Mouse (Mus musculus) kidney, embryonic 15.5 days (tissue): ENCODE data around the gene Fkbp9. TPM values are rescaled to one million over a fixed set of nuclear protein-coding genes. Genes with fewer than 3 reads are reported as not detected.
"Not testable (repeated sequence)": the region's sequence is repeated elsewhere in the genome, so short reads cannot be mapped to it uniquely, and the experiment has no call there.

Source experiments
- ATAC-seq: fragments of 200-750 bp; cut with Nextera tagmentation; replicated peaks from 2 replicates; pipeline ENCODE4 v1.8.0; 2017; ENCODE audit warnings: moderate TSS enrichment; ENCODE audit not compliant: low FRiP score
- H3K27ac ChIP-seq: fragments of 300-500 bp; sonication (generic); 2 replicates; pipeline ENCODE4 v1.5.1; 2015; ENCODE audit warnings: mild to moderate bottlenecking, inconsistent platforms
- H3K27me3 ChIP-seq: fragments of 300-500 bp; sonication (generic); 2 replicates; pipeline ENCODE4 v1.6.1; 2015; ENCODE audit warnings: inconsistent platforms
- H3K36me3 ChIP-seq: fragments of 300-500 bp; sonication (generic); 2 replicates; pipeline ENCODE4 v1.6.1; 2015; ENCODE audit warnings: inconsistent platforms
- H3K4me1 ChIP-seq: fragments of 300-500 bp; sonication (generic); 2 replicates; pipeline ENCODE4 v1.6.1; 2015; ENCODE audit warnings: inconsistent platforms
- H3K4me2 ChIP-seq: fragments of 300-500 bp; sonication (generic); 2 replicates; pipeline ENCODE4 v1.6.1; 2015; ENCODE audit warnings: moderate library complexity, mild to moderate bottlenecking, inconsistent platforms
- H3K4me3 ChIP-seq: fragments of 300-500 bp; sonication (generic); replicated peaks from 2 replicates; pipeline ENCODE4 v1.5.1; 2015; ENCODE audit warnings: mild to moderate bottlenecking, inconsistent platforms
- H3K9ac ChIP-seq: fragments of 300-500 bp; sonication (generic); 2 replicates; pipeline ENCODE4 v1.6.1; 2015; ENCODE audit warnings: mild to moderate bottlenecking, inconsistent platforms
- H3K9me3 ChIP-seq: fragments of 300-500 bp; sonication (generic); replicated peaks from 2 replicates; pipeline ENCODE4 v1.6.1; 2016; ENCODE audit warnings: inconsistent platforms
- WGBS: fragments of 180-500 bp; shearing (Covaris S2); methylation state at CpG from one replicate; pipeline ENCODE4 v1.1.7; 2015; ENCODE audit warnings: mixed read lengths; 5-methylcytosine and 5-hydroxymethylcytosine counted together
- polyA plus RNA-seq: library from polyadenylated mRNA; unstranded; fragments of >200 nt; fragmentation: Nextera tagmentation; extraction: Ambion mirVana; gene quantifications from 2 replicates; pipeline ENCODE4 v1.2.1, GENCODE M21; 2015

Gene Fkbp9
- polyA plus RNA-seq, 1 experiment from 2014 or later, result 129 TPM

DNA sequence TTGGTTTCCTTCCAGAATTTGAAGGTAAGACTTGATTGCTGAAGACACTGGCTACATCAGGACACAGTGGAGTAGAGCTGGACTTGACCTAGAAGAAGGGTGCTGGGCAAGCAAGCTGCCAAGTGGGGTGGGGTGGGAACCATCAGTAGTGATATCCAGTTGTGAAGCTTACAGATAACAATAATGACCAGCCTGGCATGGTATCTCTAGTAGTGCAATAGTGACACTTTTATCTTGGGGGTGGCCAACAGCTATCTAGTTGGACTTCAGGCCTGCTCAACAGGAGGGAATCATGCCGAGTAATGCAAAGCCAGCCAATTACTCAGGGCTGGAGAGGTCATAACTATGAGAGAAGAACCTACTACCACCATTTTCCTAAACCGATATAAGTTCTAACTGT lies 12.5 kb downstream of the Fkbp9 start:
- H3K9ac ChIP-seq, result no peak overlapping the region
- H3K9me3 ChIP-seq, result no peaks in the 10 kb centered on the region
- H3K4me3 ChIP-seq, result no peak overlapping the region
- no peaks in the 10 kb centered on the region for H3K27me3 ChIP-seq
- peaks cover 19% of the 10 kb centered on the region; the same call in 1 of the 2 replicates for H3K36me3 ChIP-seq
- no peak overlapping the region for H3K4me2 ChIP-seq
- H3K4me1 ChIP-seq, result no peaks in the 10 kb centered on the region
- ATAC-seq, result no peak
- WGBS, result 97% methylated on average over 2 of the region's 2 CpGs
- no peak overlapping the region for H3K27ac ChIP-seq

DNA sequence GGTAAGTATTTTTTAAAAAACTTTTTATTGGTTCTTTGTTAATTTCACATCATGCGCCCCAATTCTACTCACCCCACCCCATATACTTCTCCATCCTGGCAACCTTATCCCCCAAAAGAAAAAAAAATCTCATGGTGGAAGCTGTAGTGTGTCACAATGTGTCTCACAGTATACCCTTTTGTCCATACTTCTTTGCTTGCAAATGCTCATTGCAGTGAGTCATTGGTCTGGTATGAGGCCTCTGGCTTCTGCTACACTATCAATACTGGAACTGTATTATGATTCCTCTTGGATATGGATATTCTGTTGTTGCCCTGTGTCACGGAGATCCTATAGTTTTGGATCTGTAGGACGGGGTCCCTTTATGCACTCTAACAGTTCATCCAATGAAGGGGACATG lies 17.1 kb downstream of the Fkbp9 start:
- Histone ChIP-seq H3K36me3 (peaks cover 42% of the 10 kb centered on the region), H3K27me3 (no peaks in the 10 kb centered on the region), H3K4me1 (no peaks in the 10 kb centered on the region), H3K27ac (no peak overlapping the region), H3K4me3 (no peak overlapping the region), H3K9ac (no peak overlapping the region), H3K4me2 (no peak overlapping the region), H3K9me3 (no peaks in the 10 kb centered on the region)
- WGBS, result 85% methylated on average over 3 of the region's 3 CpGs
- ATAC-seq, result no peak

DNA sequence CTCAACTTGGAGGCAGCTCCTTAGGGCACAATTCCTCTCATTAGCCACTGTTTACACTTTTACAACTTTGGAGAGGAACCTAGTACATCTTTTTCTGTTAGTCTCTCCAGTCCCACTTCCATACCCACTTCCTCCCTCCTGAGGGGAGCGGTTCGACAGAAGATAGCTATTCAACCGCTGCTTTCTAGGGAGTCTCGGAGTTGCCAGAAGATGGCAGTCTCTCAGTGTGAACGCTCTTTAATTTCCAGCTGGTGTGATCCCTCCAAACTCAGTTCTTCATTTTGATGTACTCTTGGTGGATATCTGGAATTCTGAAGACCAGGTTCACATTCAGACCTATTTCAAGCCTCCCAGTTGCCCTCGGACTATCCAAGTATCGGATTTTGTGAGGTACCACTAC lies 18.5 kb downstream of the Fkbp9 start:
- H3K36me3 ChIP-seq, result peaks cover 46% of the 10 kb centered on the region
- no peak overlapping the region for H3K9ac ChIP-seq
- H3K9me3 ChIP-seq, result no peaks in the 10 kb centered on the region
- H3K4me3 ChIP-seq, result no peak overlapping the region
- no peaks in the 10 kb centered on the region for H3K27me3 ChIP-seq
- no peak overlapping the region for H3K4me2 ChIP-seq
- WGBS, result 72% methylated on average over 7 of the region's 7 CpGs
- no peak overlapping the region for H3K27ac ChIP-seq
- H3K4me1 ChIP-seq, result no peaks in the 10 kb centered on the region
- no peak for ATAC-seq

DNA sequence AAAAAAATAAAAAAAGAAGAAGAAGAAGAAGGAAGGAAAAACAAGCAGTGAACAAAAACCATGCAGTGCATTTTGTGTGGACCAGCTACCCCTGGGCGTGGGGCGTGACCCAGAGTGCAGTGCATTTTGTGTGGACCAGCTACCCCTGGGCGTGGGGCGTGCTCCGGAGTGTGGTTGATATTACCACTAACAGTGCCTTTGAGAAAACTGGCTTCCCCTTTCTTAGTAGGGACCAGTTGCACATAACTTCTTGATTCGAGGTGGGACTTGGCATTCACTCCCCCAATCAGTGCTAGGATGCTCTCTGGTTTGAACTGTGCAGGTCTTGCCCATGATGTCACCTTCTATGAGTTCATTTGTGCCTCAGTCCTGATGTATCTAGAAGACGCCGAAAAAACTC lies 22.9 kb downstream of the Fkbp9 start:
- Histone ChIP-seq H3K27ac (no peak overlapping the region), H3K4me3 (no peak overlapping the region), H3K9me3 (no peaks in the 10 kb centered on the region), H3K9ac (no peak overlapping the region), H3K27me3 (no peaks in the 10 kb centered on the region), H3K4me1 (no peaks in the 10 kb centered on the region), H3K4me2 (no peak overlapping the region), H3K36me3 (peaks cover 56% of the 10 kb centered on the region)
- no peak for ATAC-seq
- WGBS, result 86% methylated on average over 8 of the region's 8 CpGs

DNA sequence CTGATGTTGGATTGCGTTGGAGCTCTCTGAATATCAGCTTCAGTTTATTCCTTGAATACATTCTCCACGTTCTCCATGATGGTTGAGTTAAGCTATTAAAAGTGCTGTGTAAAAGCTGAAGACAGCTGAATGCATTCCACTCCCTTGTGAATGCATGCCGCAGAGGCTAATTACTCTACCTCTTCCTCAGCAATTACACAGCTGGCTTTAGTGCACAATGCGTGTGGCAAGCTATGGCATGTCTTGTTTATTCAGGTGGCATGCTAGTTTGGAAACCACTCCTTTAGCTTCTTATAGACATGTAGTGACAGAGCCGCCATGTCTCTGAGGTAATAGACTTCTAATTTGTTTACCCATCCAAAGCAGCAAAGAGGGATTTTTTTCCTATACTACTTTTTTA lies 24.9 kb downstream of the Fkbp9 start:
- Histone ChIP-seq H3K27ac (no peak overlapping the region), H3K4me2 (no peak overlapping the region), H3K27me3 (no peaks in the 10 kb centered on the region), H3K9me3 (no peaks in the 10 kb centered on the region), H3K4me3 (no peak overlapping the region), H3K4me1 (no peaks in the 10 kb centered on the region), H3K36me3 (peaks cover 51% of the 10 kb centered on the region), H3K9ac (no peak overlapping the region)
- ATAC-seq, result no peak
- 81% methylated on average over 5 of the region's 5 CpGs for WGBS

DNA sequence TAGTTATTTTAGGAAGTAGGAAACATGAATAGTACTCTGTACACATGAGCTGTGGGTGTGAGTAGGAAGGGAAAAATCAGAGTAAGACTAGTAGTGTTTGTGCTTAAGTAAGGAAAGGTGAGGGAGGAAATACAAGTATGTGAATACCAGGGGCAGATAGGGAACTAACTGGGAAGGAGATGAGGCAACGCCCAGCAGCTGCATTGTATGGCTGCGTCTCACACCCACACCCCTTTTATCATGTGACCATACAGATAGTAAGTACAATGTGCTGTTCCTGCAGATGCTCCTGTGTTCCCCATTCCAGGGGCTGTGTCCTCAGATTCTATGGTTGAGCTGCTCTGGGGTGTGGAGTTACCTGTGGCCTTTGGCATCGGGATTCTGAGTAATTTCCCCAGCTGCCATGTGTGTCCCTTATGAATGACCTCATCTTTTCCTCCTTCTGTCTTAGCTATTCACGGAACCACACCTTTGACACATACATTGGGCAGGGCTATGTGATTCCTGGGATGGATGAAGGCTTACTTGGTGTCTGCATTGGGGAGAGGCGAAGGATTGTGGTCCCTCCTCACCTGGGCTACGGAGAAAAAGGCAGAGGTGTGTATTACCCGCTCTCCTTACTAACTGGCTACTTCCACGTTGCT lies 28.5 kb downstream of the Fkbp9 start:
- Histone ChIP-seq H3K9ac (no peak overlapping the region), H3K27ac (no peak overlapping the region), H3K4me2 (no peak overlapping the region), H3K9me3 (no peaks in the 10 kb centered on the region), H3K36me3 (peaks cover 45% of the 10 kb centered on the region), H3K4me1 (no peaks in the 10 kb centered on the region), H3K4me3 (no peak overlapping the region), H3K27me3 (no peaks in the 10 kb centered on the region)
- no peak for ATAC-seq
- 89% methylated on average over 8 of the region's 8 CpGs for WGBS

DNA sequence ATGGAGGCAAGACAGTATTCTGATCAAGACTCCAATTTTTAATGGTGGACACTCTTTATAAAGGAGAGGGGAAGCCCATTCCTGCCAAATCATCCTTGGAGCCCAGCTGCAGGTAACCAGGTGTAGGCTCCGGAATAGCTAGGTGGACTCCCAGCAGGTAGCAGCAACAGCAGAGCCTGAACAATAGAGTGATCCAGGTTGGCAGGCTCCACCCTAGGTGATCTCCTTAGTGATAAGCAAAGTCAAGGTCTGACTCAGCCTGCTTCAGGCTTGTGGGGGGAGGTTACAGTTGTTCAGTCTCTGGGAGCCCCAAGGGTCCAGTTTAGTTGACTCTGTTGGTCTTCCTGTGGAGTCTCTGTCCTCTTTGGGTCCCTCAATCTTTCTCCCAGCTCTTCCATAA lies 35.0 kb downstream of the Fkbp9 start:
- not testable (repeated sequence) for H3K9me3 ChIP-seq, H3K27ac ChIP-seq, ATAC-seq, H3K4me2 ChIP-seq, H3K27me3 ChIP-seq, H3K4me1 ChIP-seq, H3K4me3 ChIP-seq, H3K9ac ChIP-seq
- whole genome bisulfite sequencing, result 85% methylated on average over 1 of the region's 1 CpGs
- peaks cover 46% of the 10 kb centered on the region for H3K36me3 ChIP-seq

DNA sequence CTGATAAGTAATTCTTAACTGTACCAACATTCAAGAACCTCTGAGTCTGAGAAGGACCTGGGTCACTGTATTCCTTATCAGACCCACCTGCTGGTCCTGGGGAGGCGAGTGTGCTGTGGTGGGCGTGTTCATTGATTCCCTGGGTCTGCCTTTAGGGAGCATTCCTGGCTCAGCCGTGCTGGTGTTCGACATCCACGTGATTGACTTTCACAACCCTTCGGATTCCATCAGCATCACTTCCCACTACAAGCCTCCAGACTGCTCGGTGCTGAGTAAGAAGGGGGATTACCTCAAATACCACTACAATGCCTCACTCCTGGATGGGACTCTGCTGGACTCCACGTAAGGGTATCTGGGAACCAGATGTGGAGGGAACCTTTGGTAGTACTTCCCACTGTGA lies 36.7 kb downstream of the Fkbp9 start:
- H3K9me3 ChIP-seq, result no peaks in the 10 kb centered on the region
- ATAC-seq, result no peak
- H3K27me3 ChIP-seq, result no peaks in the 10 kb centered on the region
- no peaks in the 10 kb centered on the region for H3K4me1 ChIP-seq
- H3K27ac ChIP-seq, result no peak overlapping the region
- WGBS, result 81% methylated on average over 8 of the region's 8 CpGs
- H3K4me2 ChIP-seq, result no peak overlapping the region
- peaks cover 48% of the 10 kb centered on the region for H3K36me3 ChIP-seq
- no peak overlapping the region for H3K4me3 ChIP-seq
- no peak overlapping the region for H3K9ac ChIP-seq

DNA sequence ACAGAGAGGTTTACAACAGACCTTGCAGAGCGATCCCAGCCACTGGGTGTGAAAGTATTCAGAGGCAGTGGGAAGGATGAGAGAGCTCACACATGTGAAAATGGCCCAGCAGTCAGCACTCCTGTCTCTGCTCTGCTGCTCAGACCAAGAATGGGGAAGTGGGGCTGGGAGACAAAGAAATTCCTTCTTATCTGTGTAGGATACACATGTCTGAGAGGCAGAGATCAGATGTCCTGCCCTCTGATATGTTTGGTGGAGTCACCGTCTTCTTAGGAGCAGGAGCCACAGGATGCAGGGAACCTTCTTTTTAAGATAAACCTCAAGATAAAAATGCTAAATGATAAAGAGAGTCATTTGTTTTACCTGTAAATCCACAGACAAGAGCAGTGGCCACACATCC lies 38.2 kb downstream of the Fkbp9 start:
- no peak overlapping the region for H3K27ac ChIP-seq
- 71% methylated on average over 2 of the region's 2 CpGs for whole genome bisulfite sequencing
- no peak for ATAC-seq
- peaks cover 48% of the 10 kb centered on the region for H3K36me3 ChIP-seq
- H3K9ac ChIP-seq, result no peak overlapping the region
- no peak overlapping the region for H3K4me3 ChIP-seq
- H3K9me3 ChIP-seq, result no peaks in the 10 kb centered on the region
- no peak overlapping the region for H3K4me2 ChIP-seq
- H3K4me1 ChIP-seq, result no peaks in the 10 kb centered on the region
- no peaks in the 10 kb centered on the region for H3K27me3 ChIP-seq

DNA sequence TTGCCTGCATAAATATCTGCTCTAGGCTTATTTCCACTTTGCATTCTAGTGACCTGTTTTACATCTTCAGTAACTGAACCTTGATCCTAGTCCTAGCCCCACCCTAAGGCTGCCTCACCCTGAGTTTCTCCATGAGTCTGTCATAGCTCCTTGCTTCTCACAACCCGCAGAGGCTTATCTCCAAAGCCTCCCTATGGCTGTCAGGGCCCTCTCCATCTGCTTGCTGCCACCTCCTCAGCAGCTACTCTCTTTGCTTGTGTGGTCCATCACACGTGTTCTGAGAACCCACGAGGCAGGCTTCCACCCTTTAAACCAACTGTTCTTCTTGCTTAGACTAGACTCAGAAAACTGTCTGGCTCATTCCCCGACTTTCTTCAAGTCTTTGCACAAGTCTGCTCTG lies 45.0 kb downstream of the Fkbp9 start:
- Histone ChIP-seq H3K27me3 (no peaks in the 10 kb centered on the region), H3K9me3 (no peaks in the 10 kb centered on the region), H3K4me3 (no peak overlapping the region), H3K27ac (no peak overlapping the region), H3K4me1 (no peaks in the 10 kb centered on the region), H3K9ac (no peak overlapping the region), H3K4me2 (no peak overlapping the region), H3K36me3 (peaks cover 74% of the 10 kb centered on the region)
- WGBS, result 77% methylated on average over 4 of the region's 4 CpGs
- no peak for ATAC-seq

DNA sequence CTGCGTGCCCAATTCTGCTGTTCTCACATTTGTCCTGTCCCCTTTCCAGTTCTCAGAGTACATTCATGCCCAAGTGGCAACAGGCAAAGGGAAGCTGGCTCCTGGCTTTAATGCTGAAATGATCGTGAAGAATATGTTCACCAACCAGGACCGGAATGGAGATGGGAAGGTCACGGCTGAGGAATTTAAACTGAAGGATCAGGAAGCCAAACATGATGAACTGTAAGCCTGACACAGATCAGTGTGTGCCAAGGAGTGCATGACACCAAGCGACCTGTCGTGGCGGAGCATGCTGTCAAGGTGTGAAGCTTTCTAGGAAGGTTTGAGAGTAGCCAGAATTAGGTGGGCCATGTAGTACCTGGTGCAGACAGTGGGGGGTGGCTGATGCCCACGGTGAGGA lies 46.1 kb downstream of the Fkbp9 start:
- peaks cover 80% of the 10 kb centered on the region for H3K36me3 ChIP-seq
- WGBS, result 88% methylated on average over 8 of the region's 8 CpGs

DNA sequence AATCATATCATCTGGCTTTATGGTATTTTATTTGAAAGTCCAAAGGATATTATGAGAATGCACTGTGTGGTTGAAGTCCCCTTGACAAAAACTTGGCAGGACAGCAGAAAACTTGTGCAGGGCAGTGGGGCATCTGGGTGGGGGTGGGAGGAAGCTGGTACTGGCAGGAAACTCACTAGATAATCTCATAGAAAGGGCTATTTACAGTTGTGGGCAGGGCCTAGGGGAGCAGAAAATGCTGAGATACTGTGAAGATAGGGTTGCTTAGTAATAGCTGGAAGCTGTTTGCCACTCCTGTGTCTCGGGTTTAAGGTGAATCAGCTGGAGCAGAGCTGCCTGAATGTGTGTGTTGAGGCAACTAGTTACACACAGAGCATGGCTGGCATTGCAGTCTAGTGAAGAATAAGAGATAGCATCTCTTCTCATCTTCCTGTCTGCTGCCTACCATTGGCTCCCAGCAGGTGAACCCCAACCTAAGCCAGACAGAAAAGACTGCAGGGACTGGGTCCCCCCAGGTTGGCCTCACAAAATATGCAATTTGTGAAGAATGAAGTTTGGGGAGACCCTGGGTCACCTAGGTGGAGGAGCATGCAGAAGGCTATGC lies 47.6 kb downstream of the Fkbp9 start:
- 55% methylated on average over 1 of the region's 1 CpGs for WGBS
- H3K36me3 ChIP-seq, result peaks cover 82% of the 10 kb centered on the region

More for the DNA sequence above, 46.1 kb downstream of the Fkbp9 start:
- no peaks in the 10 kb centered on the region for H3K9me3 ChIP-seq
- H3K27me3 ChIP-seq, result no peaks in the 10 kb centered on the region
- no peak overlapping the region for H3K9ac ChIP-seq
- H3K4me1 ChIP-seq, result no peaks in the 10 kb centered on the region
- no peak overlapping the region for H3K4me3 ChIP-seq
- no peak for ATAC-seq
- H3K4me2 ChIP-seq, result no peak overlapping the region
- H3K27ac ChIP-seq, result no peak overlapping the region

DNA sequence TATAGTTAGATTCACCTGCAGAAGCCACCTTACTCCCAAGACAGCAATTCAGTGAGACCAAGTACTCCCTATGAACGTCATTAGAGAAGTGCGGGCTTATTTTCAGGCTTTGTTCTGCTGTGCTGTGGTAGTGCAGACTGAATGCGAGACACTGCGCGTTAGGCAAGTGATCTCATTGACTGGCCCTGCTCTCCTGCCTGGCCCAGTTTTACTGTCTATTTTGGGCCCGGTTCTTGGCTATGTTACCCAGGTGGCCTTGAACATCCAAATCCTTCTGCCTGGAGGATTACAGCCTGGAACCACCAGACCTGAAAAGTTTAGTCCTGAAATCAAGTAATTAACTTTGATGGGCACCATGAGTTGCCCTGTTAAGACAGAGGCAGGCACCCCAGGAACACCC lies 56.7 kb downstream of the Fkbp9 start:
- Histone ChIP-seq H3K4me1 (no peaks in the 10 kb centered on the region), H3K27ac (no peak overlapping the region), H3K36me3 (peaks cover 56% of the 10 kb centered on the region), H3K9ac (no peak overlapping the region), H3K4me3 (no peak overlapping the region), H3K4me2 (no peak overlapping the region), H3K9me3 (no peaks in the 10 kb centered on the region), H3K27me3 (no peaks in the 10 kb centered on the region)
- no peak for ATAC-seq
- 94% methylated on average over 6 of the region's 6 CpGs for WGBS

More for the DNA sequence above, 47.6 kb downstream of the Fkbp9 start:
- H3K27me3 ChIP-seq, result no peaks in the 10 kb centered on the region
- no peak overlapping the region for H3K4me2 ChIP-seq
- no peaks in the 10 kb centered on the region for H3K4me1 ChIP-seq
- ATAC-seq, result no peak
- no peak overlapping the region for H3K9ac ChIP-seq
- H3K9me3 ChIP-seq, result no peaks in the 10 kb centered on the region
- no peak overlapping the region for H3K4me3 ChIP-seq
- H3K27ac ChIP-seq, result no peak overlapping the region
